Mouse (Mus musculus) thymus, adult 18-20 months (tissue): ENCODE measurements around the gene Rpl27.
A peak's percentile ranks its signal among the peaks of the same experiment; 100 is the strongest.
"Not testable (repeated sequence)": the region's sequence is repeated elsewhere in the genome, so short reads cannot be mapped to it uniquely, and the experiment has no call there.

Experiments used
- DNase-seq, 2 experiments: peaks; one replicate each; pipeline ENCODE4 v3.0.0; 2022; ENCODE audit warnings: mixed read lengths in 2 of 2

Rpl27 gene

DNA sequence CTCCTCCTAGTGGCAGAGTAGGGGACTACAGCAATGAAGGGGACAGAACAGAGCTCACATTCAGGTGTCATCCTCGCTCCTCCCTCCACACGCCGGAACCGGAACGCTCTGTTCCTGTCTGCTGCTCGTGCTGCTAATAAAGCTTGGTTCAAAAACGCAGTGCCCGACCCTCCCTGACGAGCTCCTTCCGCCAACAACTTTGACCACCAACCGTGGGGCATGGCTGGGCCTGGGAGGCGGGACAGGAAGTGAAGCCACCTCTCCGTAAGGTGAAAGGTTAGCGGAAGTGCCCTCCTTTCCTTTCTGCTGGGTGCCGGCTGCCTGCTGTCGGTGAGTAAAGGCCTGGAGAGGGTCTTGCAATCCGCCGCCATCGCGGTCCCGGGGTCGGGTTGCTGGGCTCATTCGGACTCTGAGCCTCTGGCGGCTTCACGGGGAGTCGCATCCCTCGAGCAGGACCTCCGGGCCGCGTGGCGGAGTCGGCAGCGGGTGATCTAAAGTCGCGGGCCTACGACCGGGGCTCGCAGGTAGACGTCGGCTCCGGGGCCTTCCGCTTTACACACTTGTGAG lies at the start of gene Rpl27:
Gene Rpl27, plus strand, starts transcription at position 172 of the 567 bp plus-strand sequence.
- DNase-seq: peak; percentile 97 to 99

DNA sequence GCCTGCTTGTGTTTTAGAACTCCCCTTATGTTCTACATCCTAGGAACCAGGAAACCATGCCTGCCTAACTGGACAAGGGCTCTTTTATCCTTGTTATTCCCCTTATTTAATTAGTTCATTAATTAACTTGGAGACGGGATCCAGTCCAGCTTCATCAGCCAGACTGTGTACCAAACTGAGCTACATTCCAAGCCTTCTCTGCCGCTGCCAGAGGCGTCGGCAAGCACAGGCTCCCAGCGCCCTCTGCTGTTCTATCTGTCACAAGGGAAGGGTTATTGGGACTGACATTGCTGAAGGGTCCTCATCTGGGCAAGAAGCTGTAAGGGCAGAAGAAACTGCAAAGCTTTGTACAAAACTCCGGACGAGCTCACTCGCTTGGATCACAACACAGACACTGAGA lies 47.0 kb upstream of the Rpl27 start:
- peak; percentile 24 to 34 for DNase-seq

DNA sequence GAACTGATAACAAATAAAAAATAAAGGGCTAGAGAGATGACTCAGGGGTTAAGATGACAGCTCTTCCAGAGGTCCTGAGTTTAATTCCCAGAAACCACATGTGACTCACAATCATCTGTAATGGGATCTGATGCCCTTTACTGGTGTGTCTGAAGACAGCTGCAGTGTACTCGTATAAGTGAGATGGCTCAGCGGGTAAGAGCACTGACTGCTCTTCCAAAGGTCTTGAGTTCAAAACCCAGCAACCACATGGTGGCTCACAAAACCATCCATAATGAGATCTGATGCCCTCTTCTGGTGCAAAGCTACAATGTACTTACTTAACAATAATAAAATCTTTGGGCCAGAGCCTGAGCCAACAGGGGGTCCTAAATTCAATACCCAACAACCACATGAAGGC lies 26.8 kb upstream of the Rpl27 start:
- no peak for DNase-seq

DNA sequence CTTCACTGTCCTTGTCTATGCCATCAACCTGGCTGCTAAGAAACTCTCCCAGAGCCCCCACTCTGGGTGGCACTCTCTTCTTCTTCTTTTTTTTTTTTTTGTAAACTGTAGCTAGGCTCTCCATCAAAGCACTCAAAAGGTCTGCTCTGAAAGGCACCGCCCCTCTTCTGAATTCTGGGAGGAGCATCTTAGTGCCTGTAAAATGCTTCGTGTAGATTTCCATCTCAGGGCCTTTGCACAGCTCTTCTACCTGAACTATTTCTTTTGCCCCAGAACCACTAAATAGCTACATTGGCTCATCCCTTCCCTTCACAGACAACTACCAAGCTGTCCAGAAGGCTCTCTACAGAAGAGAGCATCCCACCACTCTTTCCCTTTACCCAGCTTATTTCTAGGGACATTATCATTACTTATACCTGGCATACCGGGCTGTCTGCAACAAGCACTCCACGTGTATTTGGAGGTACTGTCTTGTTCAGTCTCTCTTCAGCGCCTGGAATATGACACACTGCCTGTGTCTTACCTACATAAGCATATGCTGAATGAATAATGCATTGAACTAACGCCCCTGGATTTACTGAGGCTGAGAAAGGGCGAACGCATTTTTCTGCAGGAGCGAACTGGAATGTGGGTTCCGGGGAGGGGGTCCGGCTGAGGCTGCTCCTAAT lies 25.5 kb upstream of the Rpl27 start:
- no peak for DNase-seq

DNA sequence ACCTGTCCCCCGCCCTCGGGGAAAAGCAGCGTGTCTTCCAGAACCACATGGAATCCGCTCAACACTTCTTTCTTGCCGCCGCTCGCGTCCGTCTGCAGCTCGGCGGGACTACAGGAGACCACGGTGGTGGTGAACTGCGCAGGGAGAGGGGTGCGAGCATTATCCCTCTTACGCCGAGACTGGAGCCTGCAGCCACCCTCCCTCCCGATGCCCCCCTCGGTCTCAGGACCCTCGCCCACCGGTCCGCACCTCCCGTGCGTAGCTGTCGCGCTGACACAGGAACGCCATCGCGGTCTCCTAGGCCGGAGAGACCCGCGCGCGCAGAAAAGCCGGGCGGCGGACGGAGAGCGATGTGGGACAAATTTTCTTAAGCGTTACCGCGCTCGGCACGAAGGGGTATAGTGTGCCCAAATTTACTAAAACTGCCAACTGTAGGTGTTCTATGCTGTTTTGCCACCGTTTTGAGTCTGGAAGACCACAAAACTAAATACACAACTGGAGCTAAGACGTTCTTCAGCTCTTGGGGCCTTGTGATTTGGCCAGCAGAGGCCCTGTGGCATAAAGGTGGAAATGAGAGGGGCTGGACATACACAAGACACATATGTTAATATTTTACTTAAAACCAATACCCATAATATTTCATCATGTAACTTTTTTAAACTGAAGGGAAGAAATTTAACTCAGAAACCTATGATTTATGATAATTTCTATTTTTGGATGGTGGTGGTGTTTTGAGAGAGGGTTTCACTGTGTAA lies 24.8 kb upstream of the Rpl27 start, which contains the start of gene Aarsd1:
Gene Aarsd1, minus strand, starts transcription at position 515 of the 755 bp plus-strand sequence.
- peak; percentile 71 to 79 for DNase-seq

DNA sequence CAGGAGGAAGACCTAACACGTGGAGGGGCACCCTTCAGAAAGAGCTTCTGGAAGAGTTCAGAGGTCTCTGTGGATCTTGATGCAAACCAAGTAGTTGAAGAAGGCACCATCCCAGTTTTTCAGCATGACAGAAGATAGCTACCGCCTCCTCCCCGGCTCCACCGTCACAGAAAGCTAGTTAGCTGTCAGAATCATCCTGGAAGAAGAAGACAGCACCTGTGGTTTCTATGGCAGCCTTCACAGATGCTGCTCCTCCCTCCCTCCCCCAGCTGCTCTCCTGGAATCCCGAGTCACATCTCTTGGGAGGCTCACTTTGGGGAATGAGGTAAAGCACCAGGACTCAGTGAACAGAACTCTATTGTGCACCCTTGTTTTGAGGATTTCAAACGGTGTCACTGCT lies 23.1 kb upstream of the Rpl27 start:
- DNase-seq: no peak

DNA sequence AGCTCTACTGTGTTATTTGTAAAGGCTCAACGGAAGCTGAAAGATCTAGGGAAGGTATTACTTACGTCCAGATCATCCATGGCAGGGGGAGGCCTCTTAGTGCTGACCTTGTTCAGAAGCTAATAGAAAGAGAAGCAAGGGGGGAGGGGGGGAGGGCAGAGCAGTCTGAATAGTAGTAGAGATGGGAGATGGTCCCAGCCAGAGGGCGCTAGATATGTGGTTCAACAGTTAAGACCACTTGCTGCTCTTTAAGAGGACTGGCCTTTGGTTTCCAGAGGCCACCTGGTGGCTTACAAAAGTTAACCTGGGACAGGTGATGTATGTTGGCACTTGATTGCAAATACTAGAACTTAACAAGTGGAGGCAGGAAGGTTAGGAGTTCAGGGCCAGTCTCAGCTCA lies 22.5 kb upstream of the Rpl27 start:
- DNase-seq: no peak

DNA sequence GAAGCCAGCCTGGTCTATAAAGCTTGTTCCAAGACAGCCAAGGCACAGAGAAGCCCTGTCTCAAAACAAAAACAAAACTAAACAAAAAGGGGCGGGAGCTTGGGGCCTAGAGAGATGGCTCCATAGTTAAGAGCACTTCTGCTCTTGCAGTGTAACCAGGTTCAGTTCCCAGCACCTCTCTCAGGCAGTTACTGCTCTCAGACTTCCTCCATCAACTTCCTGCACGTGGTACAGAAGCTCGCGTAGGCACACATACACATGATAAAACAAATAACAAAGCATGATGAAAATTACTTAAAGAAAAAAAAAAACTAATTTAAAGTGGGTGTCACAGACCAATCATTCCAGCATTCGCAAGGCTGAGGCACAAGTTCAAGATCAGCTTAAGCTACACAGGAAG lies 21.9 kb upstream of the Rpl27 start:
- no peak for DNase-seq

DNA sequence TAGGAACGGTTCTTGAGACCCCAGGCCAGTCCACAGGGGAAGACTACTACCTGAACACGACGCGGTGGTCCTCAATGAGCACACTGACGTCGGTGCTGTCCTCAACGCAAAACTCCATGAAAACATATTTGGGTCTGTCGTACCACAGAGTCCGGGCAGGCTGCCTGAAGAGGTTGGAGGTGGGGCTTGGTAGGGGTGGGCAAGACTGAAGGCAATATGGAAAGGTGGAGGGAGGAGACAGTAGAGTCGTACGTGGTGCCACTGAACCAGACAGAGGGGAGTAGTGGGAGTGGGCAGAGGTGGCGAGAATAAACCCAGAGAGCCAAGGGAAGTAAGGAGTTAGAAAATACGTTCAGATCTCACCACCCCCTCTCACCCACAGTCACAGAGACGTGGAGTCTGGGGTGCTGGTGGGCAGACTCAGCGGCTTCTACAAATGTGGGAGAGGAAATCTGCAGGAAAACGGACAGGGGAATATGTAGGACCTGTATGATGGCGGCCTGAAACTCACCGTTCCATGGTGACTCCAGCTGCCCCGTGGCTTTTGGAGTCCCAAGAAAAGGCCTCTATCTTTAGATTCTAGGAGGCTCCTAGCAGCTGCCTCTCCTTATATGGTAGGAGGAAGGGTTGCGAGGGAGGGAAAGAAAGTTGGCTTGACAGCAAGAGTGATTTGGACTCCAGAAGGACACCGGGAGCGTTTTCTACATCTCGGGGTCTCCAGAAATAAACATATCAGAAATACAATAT lies 17.8 kb upstream of the Rpl27 start, which contains the start of gene Gm27029:
Gene Gm27029, minus strand, starts transcription at position 692 of the 747 bp plus-strand sequence.
- DNase-seq: peak in 1 of 2 experiments; percentile 26

DNA sequence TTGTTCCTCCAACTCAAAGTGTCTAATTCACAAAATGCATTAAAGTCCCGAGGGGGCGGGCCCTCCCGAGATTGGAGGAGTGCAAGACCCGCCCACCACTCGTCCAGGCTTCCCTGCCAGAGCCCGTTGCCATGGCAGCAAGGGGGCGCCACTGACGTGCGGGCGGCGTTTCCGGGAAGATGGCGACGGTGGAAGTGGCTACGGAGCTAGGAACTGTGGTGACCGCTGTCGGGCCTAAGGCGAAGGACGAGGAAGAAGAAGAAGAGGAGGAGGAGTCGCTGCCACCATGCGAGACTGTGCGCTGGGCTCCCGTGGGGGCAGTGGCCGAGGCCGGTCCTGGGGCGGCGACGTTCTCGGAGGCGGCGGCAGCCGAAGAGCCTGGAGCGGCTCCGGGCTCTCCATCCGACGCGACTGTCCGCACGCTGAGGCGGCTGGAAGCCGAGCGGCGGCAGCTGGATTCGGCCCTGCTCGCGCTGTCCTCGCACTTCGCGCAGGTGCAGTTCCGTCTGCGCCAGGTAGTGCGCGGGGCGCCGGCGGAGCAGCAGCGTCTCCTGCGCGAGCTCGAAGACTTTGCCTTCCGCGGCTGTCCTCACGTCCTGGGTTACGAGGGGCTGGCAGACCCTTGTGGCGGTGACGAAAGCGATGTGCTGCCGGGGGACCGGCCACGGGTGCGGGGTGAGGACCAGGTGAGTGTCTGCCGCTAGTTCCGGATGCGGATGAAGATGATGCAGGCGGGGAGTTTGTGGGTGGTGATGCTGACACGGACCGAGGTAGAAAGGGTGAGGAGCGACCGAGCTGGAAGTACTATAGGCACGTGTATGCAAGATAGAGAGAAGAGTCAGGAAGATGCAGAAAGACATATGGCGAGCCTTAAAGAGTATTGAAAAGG lies 16.9 kb upstream of the Rpl27 start, which contains the start of the genes Rundc1 and Ptges3l:
Gene Rundc1, plus strand, starts transcription at position 161 of the 889 bp plus-strand sequence.
Gene Ptges3l, minus strand, starts transcription at position 409 of the 889 bp plus-strand sequence.
- peak; percentile 95 to 96 for DNase-seq

DNA sequence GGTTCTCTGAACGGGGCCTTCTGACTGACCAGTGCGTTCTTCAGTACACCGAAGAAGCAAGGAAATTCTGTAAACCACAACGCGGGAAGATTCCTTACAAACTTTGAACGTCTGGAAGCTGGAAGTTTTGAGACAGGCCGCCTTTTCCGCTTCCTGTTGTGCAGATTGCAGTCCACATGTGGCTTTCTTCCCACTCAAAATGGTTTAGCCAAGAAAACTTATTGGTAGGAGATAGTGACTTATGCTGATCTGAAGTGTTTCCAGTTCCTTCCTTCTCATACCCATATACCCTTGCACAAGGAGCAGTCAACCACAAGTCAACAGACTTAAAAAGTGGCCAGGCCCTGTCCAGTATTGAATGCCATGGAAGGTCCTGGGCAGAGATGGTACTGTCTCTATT lies 15.9 kb upstream of the Rpl27 start:
- no peak for DNase-seq

DNA sequence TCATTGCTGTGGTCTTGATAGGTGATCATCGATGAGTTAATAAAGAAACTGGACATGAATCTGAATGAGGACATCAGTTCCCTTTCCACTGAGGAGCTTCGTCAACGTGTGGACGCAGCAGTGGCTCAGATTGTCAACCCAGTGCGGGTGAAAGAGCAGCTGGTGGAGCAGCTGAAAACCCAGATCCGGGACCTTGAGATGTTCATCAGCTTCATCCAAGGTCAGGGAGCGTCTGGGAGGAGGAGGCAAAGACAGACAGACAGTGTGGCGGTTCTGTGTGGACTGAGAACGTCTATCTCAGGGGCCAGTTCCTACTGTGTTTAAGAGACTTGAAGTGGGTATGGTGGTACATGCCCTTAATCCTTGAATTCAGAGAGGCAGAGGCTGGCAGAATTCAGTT lies 10.8 kb upstream of the Rpl27 start:
- DNase-seq: no peak

DNA sequence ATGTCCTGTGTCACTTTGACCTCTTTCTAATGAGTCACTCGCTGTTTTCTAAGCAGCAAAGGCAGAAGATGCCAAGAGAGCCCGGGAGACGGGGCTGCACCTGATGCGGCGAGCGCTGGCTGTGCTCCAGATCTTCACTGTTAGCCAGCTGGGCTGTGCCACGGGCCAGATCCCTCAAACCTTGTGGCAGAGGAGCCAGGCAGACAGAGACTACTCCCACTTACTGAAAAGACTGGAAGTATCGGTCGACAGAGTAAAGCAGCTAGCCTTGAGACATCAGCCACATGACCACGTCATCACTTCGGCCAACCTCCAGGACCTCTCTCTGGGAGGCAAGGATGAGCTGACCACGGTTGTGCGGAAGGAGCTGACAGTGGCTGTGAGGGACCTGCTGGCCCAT lies 8.7 kb upstream of the Rpl27 start:
- no peak for DNase-seq

DNA sequence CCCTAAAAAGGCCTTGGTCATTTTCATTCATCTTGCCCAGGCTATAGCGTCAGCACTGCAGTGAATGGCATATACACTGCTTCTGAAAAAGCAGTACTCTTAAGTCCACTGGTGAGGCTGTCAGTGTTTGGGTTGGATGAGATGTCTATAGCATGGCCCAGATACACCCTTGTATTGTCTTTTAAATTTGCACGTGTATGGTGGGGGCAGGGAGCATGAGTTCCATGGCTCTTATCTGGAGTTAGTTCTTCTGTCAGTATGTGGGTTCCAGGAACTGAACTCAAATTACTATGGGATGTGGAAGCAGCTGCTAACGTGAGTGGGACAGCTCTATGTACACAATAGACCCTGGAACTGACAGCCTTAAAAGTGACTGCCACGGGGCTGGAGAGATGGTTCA lies 6.3 kb upstream of the Rpl27 start:
- no peak for DNase-seq

DNA sequence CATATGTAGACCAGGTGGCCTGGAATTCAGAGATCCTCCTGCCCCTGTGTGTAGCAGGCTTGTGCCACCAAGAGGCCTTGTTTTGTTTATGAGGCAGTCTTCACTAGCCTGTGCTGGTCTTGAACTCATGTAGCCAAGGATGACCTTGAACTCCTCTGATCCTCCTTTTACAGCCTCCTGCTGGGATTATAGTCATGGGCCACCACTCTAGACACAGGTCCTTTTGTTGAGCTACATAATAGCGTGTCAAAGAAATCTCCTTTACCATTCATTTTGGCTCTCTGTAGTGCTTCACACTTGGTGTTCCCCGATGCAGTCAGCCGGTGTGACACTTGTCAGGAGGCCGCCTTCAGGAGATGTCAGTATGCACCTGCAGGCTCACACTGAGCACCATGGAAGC lies 5.2 kb upstream of the Rpl27 start:
- DNase-seq: no peak

DNA sequence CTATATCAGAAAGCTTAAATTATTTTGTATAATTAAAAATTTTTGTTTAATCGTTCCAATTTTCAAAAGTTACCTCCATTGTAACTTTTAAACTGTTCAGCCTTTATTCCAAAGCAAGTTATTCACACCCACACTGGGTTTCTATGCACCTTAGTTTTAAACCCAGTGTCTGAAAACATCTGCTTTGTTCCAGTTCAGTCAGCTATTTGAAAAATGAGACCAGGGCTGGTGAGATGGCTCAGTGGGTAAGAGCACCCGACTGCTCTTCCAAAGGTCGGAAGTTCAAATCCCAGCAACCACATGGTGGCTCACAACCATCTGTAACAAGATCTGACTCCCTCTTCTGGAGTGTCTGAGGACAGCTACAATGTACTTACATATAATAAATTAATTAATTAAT lies 4.1 kb upstream of the Rpl27 start:
- DNase-seq: not testable (repeated sequence)

DNA sequence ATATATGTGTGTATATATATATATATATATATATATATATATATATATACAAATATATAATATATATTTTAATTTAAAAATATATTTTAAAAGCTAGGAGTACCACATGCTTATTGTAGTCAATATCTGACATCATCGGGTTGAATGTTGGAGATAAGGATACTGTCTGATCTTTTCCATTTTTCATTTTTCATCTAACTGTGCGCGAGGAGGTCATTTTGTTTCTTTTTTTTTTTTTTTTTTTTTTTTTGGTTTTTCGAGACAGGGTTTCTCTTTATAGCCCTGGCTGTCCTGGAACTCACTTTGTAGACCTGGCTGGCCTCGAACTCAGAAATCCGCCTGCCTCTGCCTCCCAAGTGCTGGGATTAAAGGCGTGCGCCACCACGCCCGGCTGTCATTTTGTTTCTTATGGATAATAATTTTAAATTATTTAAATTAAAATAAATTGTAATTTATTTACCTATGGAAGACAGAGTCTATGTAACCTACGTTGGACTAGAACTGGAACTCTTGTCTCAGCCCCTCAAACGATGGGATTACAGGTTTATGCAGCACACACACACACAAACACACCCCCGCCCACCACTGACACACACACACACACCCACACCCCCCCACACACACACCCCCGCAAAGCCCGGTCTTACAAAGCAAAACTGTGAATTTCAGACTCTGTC lies 510 bp upstream of the Rpl27 start:
- DNase-seq: not testable (repeated sequence)

DNA sequence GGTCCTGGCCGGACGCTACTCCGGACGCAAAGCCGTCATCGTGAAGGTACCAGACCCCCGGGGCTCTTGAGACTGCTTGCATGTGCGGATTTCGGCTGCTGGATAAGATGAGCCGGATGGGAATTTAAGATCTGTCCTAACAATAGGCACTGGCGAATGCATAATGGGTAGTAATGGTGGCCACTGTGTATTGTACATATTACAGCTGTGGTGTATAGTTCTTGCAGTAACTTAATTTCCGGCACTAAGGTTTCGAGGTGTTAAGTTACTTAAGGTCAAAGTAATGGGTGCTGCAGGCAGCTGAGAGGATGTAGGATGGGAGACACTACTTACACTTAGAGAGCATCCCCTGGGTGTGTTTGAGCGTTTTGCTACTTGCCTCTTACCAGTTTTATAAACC lies 662 bp downstream of the Rpl27 start:
- no peak for DNase-seq

DNA sequence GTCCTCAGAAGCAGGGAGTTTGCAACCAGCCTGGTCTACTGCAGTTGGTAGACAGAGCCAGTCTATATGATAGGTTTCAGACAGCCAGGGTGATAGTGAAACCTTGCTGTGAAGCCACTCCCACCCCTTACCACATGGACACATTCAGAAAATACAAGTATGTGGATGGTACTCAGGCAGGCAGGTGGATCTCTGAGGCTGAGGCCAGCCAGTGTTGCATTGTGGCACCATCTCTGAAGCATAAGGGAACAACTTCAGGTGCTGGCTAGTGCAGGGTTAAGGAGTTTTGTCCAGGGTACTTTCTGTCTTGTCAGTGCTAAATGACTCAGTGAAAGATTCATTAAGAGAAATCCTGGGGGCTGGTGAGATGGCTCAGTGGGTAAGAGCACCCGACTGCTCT lies 4.2 kb downstream of the Rpl27 start:
- no peak for DNase-seq

DNA sequence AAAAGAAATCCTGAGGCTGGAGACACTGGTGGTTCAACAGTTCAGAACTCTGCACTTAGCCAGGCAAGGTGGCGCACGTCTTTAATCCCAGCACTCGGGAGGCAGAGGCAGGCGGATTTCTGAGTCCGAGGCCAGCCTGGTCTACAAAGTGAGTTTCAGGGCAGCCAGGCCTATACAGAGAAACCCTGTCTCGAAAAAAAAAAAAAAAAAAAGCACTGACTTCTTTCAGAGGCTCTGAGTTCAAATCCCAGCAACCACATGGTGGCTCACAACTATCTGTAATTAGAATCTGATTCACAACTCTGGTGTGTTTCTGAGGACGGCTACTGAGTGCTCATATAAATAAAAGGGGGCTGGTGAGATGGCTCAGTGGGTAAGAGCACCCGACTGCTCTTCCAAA lies 4.8 kb downstream of the Rpl27 start:
- not testable (repeated sequence) for DNase-seq

DNA sequence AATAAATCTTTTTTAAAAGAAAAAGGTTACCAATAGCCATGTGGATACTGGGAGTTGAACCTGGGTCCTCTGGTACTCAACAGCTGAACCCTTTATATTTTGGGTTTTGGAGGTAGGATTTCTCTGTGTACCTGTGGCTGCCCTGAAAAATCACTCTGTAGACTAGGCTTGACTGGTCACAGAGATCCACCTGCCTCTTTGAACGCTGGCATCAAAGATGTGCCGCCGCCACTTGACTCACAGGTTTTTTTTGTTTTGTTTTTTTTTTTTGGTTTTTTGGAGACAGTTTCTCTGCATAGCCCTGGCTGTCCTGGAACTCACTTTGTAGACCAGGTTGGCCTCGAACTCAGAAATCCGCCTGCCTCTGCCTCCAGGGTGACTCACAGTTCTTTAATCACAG lies 5.7 kb downstream of the Rpl27 start:
- no peak for DNase-seq
